Mouse (Mus musculus): Measurements from ENCODE around the gene Shld1. TPM values are rescaled to one million over a fixed set of nuclear protein-coding genes. Genes with fewer than 3 reads are reported as not detected.

Gene Shld1
- polyA plus RNA-seq, 1 experiment from 2014 or later = 6.2 TPM

DNA sequence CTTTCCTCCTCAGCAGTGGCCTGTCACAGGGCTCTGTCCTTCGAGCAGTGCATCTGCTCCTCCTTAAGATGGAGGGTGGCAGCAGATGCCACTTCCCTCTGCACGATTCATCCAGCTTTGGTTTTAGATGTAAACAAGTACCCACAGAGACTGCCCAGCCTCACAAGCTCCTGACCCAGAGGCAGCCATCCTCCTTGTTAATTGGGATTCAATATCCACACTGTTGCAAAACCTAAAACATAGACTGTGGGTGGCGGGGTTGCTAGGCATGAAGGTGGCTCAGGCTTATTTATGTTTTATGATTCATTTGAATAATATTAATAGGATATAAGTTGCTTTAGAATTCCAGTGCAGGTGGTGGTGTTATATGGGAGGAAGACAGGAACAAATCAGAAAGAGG is 59.4 kb downstream of the Shld1 start:
- no peak for DNase-seq (ENCODE audit: low read depth, low spot score)
- POLR2A ChIA-PET = no interaction called here
- TF ChIP-seq CTCF (IDR thresholded peaks at IDR 0.05) = no peak
- in situ Hi-C loops (cut with MboI; ENCODE audit: low pct_unique_long_range_greater_than_20kb) = no loop called here
- CTCF ChIA-PET = interaction anchor here (1.1 kb wide), 1 partner anchor 11 kb away, joined by 4 read pairs; no protein-coding TSS in a partner anchor
- no peaks in the 10 kb centered on the region for H3K27me3 ChIP-seq
- ATAC-seq = no peak

DNA sequence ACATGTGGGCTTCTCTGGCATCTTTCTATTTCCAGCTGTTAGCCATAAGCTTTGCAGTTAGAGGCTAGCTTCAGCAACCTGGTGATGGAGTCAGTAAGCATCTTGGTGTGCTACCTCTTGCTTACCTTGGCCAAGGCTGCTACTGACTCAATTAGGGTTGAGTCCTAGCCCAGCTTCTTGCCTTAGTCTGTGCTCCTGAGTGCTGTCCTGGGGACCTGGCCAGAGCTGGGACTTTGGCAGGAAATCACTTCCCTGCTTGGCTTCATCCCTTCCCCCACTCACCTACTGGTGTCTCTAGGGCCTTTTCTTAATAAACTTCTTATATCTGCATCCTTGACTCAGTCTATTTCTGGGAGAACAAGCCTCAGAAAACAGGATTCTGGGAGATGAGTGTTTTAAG is 64.0 kb downstream of the Shld1 start:
- CTCF ChIA-PET = interaction anchor here (2.1 kb wide), 1 partner anchor 8 kb away, joined by 11 read pairs; no protein-coding TSS in a partner anchor
- in situ Hi-C loops (cut with MboI; ENCODE audit: low pct_unique_long_range_greater_than_20kb) = no loop called here
- DNase-seq (ENCODE audit: low read depth, low spot score) (no peak), ATAC-seq (no peak)
- POLR2A ChIA-PET = interaction anchor here (0.6 to 1.2 kb wide), 2 partner anchors 12 kb away, joined by 3 read pairs; no protein-coding TSS in a partner anchor
- H3K27me3 ChIP-seq = no peaks in the 10 kb centered on the region
- TF ChIP-seq CTCF (IDR thresholded peaks at IDR 0.05) = no peak

DNA sequence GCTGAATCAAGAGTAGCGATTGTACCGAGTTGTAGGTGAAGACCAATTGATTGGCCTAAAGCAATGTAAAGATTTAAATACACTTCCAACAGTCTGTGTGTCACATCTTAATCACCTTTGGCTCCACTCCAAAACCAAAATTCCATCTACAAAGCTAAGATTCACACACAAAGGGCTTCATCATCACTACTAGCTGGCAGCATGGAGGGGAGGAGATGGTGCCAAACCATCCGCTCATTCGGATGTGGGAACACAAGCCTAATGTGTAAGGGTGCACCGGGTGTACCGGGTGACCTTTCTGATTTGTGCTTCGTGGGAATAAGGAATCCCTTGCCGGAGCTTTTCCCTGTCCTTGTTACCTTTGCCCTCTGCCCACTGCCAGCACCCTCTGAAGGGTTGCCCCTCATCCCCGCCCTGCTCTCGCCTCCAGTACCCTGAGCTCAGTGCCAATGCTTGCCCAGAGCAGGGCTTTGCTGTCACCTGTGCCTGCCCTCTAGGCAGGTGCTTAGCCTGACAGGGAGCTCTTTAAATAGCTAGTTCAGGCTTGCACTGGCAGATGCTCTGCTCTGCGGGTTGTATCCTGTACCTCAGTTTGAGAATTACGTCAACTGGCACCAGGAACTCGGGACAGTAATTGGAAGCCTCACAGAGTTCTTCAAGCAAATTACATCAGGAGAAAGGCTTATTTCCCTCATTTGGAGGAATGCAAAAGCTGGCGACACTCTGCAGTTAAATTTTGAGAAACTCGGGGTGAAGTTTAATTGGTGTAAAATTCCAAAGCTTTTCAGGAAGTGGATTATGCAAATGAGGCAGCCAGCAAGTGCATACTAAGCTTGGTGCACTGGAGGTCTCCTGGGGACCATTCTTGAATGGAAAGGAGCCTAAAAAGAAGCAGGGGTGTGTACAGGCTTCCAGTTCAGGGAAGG is 64.7 kb downstream of the Shld1 start:
- ATAC-seq = no peak
- H3K27me3 ChIP-seq = no peaks in the 10 kb centered on the region
- no peak for DNase-seq (ENCODE audit: low read depth, low spot score)
- POLR2A ChIA-PET = interaction anchor here (0.6 to 1.2 kb wide), 2 partner anchors 11 to 13 kb away, joined by 3 read pairs; no protein-coding TSS in a partner anchor
- CTCF ChIA-PET = interaction anchor here (2.1 kb wide), 1 partner anchor 9 kb away, joined by 11 read pairs; no protein-coding TSS in a partner anchor
- in situ Hi-C loops (cut with MboI; ENCODE audit: low pct_unique_long_range_greater_than_20kb) = no loop called here
- TF ChIP-seq CTCF (IDR thresholded peaks at IDR 0.05) = no peak

DNA sequence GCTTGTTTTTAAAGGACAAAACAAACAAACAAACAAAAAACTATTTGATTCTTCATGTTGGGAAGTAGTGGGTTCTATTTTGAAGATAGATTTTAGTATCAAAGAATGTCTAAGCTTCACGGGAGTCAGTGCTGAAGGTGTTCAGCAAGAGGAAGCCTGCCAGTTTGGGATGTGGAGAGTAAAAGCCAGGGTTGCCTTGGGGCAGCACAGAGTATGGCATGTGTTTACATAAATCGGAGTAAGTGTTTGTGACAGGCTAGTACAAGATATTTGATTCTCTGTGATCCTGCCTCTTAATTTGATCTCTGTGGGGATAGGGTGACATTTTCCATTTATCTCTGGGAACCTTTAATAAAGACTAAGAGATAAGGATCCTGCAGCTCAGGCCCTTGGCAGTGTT is 65.7 kb downstream of the Shld1 start:
- CTCF ChIA-PET = interaction anchor here (1.0 to 1.3 kb wide), 2 partner anchors 10 to 18 kb away, joined by 3 read pairs; no protein-coding TSS in a partner anchor
- no peak for TF ChIP-seq CTCF (IDR thresholded peaks at IDR 0.05)

DNA sequence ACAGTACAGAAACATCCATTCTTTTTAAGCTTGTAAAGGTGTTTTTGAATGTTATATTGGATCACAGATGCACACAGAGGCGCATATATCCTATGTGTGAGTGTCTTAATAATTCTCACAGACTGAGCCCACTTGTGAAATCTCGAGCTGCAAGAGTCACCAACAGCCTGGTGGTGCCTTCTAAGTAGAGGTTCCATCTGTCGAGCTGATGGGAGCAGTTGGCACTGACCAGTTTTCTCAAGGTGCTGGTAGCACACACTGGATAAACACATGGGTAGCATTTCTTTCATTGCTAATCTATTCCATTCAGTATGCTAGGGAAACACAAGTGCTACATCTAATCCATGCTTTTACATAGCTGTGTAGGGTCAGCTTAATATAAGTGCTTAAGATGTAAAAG is 66.4 kb downstream of the Shld1 start:
- in situ Hi-C loops (cut with MboI; ENCODE audit: low pct_unique_long_range_greater_than_20kb) = no loop called here
- DNase-seq (ENCODE audit: low read depth, low spot score) (no peak), ATAC-seq (no peak)
- POLR2A ChIA-PET = no interaction called here
- CTCF ChIA-PET = interaction anchor here (1.0 to 1.6 kb wide), 3 partner anchors 11 to 17 kb away, joined by 3 to 4 read pairs (median 3); no protein-coding TSS in a partner anchor
- TF ChIP-seq CTCF (IDR thresholded peaks at IDR 0.05) = no peak
- H3K27me3 ChIP-seq = no peaks in the 10 kb centered on the region

More for the DNA sequence above, 65.7 kb downstream of the Shld1 start:
- H3K27me3 ChIP-seq = no peaks in the 10 kb centered on the region
- no peak for ATAC-seq
- POLR2A ChIA-PET = no interaction called here
- no peak for DNase-seq (ENCODE audit: low read depth, low spot score)
- in situ Hi-C loops (cut with MboI; ENCODE audit: low pct_unique_long_range_greater_than_20kb) = no loop called here

DNA sequence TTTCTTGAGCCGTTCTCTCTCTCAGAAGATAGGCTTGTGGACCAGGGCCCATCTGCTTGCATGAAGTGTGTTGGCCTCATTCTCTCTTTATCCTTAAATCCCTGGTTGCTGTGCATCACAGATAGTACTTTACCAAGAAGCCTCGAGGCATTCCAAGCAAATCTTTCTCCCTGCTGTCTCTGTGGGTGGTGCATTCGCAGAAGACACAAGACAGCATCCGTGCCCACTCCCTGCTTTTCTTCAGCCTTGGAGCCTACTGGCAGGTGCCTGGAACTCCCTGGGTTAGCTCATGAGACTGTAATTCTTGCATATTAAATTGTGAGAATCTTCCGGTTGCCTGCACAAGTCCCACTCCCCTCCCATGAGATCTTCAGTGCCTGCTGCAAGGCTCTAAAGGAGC is 71.2 kb downstream of the Shld1 start:
- ChIA-PET POLR2A (no interaction called here), CTCF (no interaction called here)
- no peaks in the 10 kb centered on the region for H3K27me3 ChIP-seq
- TF ChIP-seq CTCF (IDR thresholded peaks at IDR 0.05) = no peak
- DNase-seq (ENCODE audit: low read depth, low spot score) = no peak
- no peak for ATAC-seq
- in situ Hi-C loops (cut with MboI; ENCODE audit: low pct_unique_long_range_greater_than_20kb) = no loop called here

DNA sequence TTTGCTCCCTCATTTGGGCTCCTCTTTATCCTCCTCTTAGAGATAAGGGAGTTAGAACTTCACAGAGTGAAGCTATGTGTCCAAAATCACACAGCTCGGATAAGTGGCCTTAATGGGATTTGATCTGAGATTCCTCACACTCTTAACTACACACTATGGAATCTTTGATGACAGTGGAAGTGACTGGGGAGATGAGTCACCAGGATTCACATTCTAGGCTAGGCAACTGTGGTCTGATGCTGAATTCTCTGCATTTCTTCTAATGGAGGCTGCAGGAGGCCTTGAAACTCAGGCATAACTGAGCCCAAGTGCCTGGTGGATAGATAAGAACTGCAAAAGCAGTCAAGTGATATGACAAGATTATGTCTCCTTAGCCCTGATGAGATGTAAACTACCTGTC is 84.1 kb downstream of the Shld1 start:
- TF ChIP-seq CTCF (IDR thresholded peaks at IDR 0.05) = no peak
- in situ Hi-C loops (cut with MboI; ENCODE audit: low pct_unique_long_range_greater_than_20kb) = no loop called here
- DNase-seq (ENCODE audit: low read depth, low spot score) (no peak), ATAC-seq (peak; percentile 62)
- H3K27me3 ChIP-seq = peaks cover 7% of the 10 kb centered on the region
- POLR2A ChIA-PET = no interaction called here
- CTCF ChIA-PET = interaction anchor here (1.3 to 1.5 kb wide), 2 partner anchors 8 to 18 kb away, joined by 3 read pairs; no protein-coding TSS in a partner anchor

DNA sequence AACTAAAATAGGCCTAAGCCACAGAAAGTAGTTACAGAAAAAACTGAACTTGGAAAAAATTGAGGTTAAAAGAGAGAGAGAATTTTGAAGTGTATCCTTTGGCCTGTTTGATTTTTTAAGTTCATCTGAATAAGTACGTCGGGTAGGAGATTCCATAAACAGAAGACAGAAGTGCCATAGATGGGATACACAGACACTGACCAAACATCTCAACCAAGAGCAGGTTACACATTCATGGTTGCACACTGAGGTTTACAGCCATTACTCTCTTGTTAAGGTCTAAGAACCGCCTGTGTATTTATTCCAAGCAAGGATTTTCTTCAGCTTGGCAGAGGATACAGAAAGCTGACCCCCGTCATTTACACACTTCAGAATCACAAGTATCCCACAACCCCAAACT is 94.2 kb downstream of the Shld1 start, which contains the start of gene Chgb:
TSS of gene Chgb (plus strand) at position 301 of the 400 bp plus-strand sequence.
- ATAC-seq (no peak), DNase-seq (ENCODE audit: low read depth, low spot score) (no peak)
- in situ Hi-C loops (cut with MboI; ENCODE audit: low pct_unique_long_range_greater_than_20kb) = no loop called here
- TF ChIP-seq CTCF (IDR thresholded peaks at IDR 0.05) = no peak
- POLR2A ChIA-PET = no interaction called here
- CTCF ChIA-PET = interaction anchor here (1.2 kb wide), 1 partner anchor 9 kb away, joined by 3 read pairs; no protein-coding TSS in a partner anchor
- peaks cover 29% of the 10 kb centered on the region for H3K27me3 ChIP-seq

DNA sequence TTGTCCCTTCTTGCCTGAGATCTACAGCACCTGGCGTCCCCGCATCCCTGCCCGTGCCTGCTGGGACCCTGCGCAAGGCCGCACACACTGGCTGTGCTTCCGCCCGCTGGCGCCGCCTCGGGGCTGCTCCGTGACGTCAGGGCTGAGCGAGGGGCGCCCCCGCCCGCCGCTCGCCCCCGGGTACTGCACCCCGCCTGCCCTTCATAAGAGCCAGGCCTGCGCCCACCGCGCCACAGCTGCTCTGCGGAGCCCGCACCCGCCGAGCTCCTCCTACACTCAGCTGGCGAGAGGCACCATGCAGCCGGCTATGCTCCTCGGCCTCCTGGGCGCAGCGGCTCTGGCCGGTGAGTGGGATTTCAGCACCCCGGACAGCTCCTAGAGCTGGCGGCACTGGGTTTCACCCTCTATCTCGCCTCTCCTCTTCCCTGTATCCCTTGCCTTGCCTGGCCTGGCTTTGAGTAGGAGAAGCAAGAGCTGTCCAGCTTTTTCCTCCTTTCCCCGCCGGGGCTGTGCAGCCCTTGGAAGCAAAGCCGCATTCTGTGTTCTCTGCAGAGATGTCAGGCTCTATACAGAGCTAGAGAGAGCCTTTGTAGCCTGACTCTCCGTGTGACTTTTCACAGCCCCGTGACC is 94.8 kb downstream of the Shld1 start:
- TF ChIP-seq CTCF (IDR thresholded peaks at IDR 0.05) = no peak
- ATAC-seq (peak; percentile 100), DNase-seq (ENCODE audit: low read depth, low spot score) (peak; percentile 73)
- POLR2A ChIA-PET = no interaction called here
- H3K27me3 ChIP-seq = peaks cover 31% of the 10 kb centered on the region
- CTCF ChIA-PET = interaction anchor here (1.1 to 1.2 kb wide), 2 partner anchors 10 to 17 kb away, joined by 3 to 4 read pairs; no protein-coding TSS in a partner anchor
- in situ Hi-C loops (cut with MboI; ENCODE audit: low pct_unique_long_range_greater_than_20kb) = no loop called here

DNA sequence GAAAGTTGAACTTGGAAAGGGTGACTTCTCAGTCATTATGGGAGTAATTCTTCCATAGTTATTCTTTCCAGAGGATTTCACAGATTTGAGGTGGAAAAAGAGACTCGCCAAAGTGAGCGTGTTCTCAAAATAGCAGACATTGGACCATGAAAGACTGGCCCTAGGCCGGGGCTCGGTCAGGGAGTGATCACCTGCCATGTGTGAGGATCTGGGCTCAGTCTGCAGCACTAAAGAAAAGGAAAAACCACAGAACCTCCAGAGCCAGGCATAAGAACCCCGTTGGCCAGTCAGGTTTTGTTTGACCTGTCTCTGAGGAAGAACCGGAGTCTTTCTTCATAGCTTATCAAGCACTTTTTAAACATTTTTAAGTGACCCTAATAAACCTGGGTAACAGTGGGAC is 97.3 kb downstream of the Shld1 start:
- no peak for ATAC-seq
- peaks cover 31% of the 10 kb centered on the region for H3K27me3 ChIP-seq
- in situ Hi-C loops (cut with MboI; ENCODE audit: low pct_unique_long_range_greater_than_20kb) = no loop called here
- DNase-seq (ENCODE audit: low read depth, low spot score) = no peak
- ChIA-PET POLR2A (no interaction called here), CTCF (interaction anchor here (1.0 kb wide), 2 partner anchors 15 to 16 kb away, joined by 3 to 5 read pairs; no protein-coding TSS in a partner anchor)
- no peak for TF ChIP-seq CTCF (IDR thresholded peaks at IDR 0.05)
